Mouse (Mus musculus): ENCODE measurements around the gene Fam205c. TPM values are rescaled to one million over a fixed set of nuclear protein-coding genes. Genes with fewer than 3 reads are reported as not detected.

Fam205c gene
- polyA plus RNA-seq, 1 experiment: not detected

GRCm38 (mm10) chr4:42888806-42889205, 14.8 kb upstream of the Fam205c start:
- H3K4me3 ChIP-seq (ENCODE audit: control insufficient read depth, insufficient read depth, low read length): no peak overlapping the region
- 96% methylated on average over 6 of the region's 6 CpGs for WGBS
- H3K27me3 ChIP-seq (ENCODE audit: control insufficient read depth, insufficient read depth, low read length): no peaks in the 10 kb centered on the region
- no peak overlapping the region for H3K27ac ChIP-seq (ENCODE audit: control insufficient read depth, insufficient read depth, low read length)
- DNase-seq: no peak
- no peak for TF ChIP-seq CTCF (IDR thresholded peaks at IDR 0.05; ENCODE audit: borderline replicate concordance, control insufficient read depth, extremely low read depth, insufficient read depth, low read length, poor library complexity)
- TF ChIP-seq POLR2A (IDR thresholded peaks at IDR 0.05; ENCODE audit: control insufficient read depth, extremely low read depth, insufficient read depth, low read length, poor library complexity): no peak
- no peaks in the 10 kb centered on the region for H3K36me3 ChIP-seq (ENCODE audit: control insufficient read depth, insufficient read depth, low read length)
- no peaks in the 10 kb centered on the region for H3K4me1 ChIP-seq (replicated peaks; ENCODE audit: control insufficient read depth, insufficient read depth, low read length)

- H3K27ac ChIP-seq (ENCODE audit: control insufficient read depth, insufficient read depth, low read length): no peak overlapping the region
- WGBS: 92% methylated on average over 6 of the region's 6 CpGs
- H3K27me3 ChIP-seq (ENCODE audit: control insufficient read depth, insufficient read depth, low read length): no peaks in the 10 kb centered on the region
- no peak for TF ChIP-seq POLR2A (IDR thresholded peaks at IDR 0.05; ENCODE audit: control insufficient read depth, extremely low read depth, insufficient read depth, low read length, poor library complexity)
- no peak for DNase-seq
- no peaks in the 10 kb centered on the region for H3K36me3 ChIP-seq (ENCODE audit: control insufficient read depth, insufficient read depth, low read length)
- H3K4me1 ChIP-seq (replicated peaks; ENCODE audit: control insufficient read depth, insufficient read depth, low read length): no peaks in the 10 kb centered on the region
- no peak overlapping the region for H3K4me3 ChIP-seq (ENCODE audit: control insufficient read depth, insufficient read depth, low read length)
Observed at GRCm38 (mm10) chr4:42886926-42887325, 12.9 kb upstream of the Fam205c start.

- TF ChIP-seq POLR2A (IDR thresholded peaks at IDR 0.05; ENCODE audit: control insufficient read depth, extremely low read depth, insufficient read depth, low read length, poor library complexity): no peak
- no peak for TF ChIP-seq CTCF (IDR thresholded peaks at IDR 0.05; ENCODE audit: borderline replicate concordance, control insufficient read depth, extremely low read depth, insufficient read depth, low read length, poor library complexity)
- H3K4me1 ChIP-seq (replicated peaks; ENCODE audit: control insufficient read depth, insufficient read depth, low read length): no peaks in the 10 kb centered on the region
Observed at GRCm38 (mm10) chr4:42880677-42880948, 6.6 kb upstream of the Fam205c start.

GRCm38 (mm10) chr4:42879829-42880676, 6.0 kb upstream of the Fam205c start:
- H3K36me3 ChIP-seq (ENCODE audit: control insufficient read depth, insufficient read depth, low read length): no peaks in the 10 kb centered on the region
- no peak overlapping the region for H3K4me3 ChIP-seq (ENCODE audit: control insufficient read depth, insufficient read depth, low read length)
- 53% methylated on average over 16 of the region's 16 CpGs for WGBS
- TF ChIP-seq CTCF (IDR thresholded peaks at IDR 0.05; ENCODE audit: borderline replicate concordance, control insufficient read depth, extremely low read depth, insufficient read depth, low read length, poor library complexity): no peak
- DNase-seq: no peak
- no peaks in the 10 kb centered on the region for H3K27me3 ChIP-seq (ENCODE audit: control insufficient read depth, insufficient read depth, low read length)
- no peaks in the 10 kb centered on the region for H3K4me1 ChIP-seq (replicated peaks; ENCODE audit: control insufficient read depth, insufficient read depth, low read length)
- H3K27ac ChIP-seq (ENCODE audit: control insufficient read depth, insufficient read depth, low read length): no peak overlapping the region

More at GRCm38 (mm10) chr4:42880677-42880948, 6.6 kb upstream of the Fam205c start:
- Histone ChIP-seq H3K27me3 (ENCODE audit: control insufficient read depth, insufficient read depth, low read length) (no peaks in the 10 kb centered on the region), H3K36me3 (ENCODE audit: control insufficient read depth, insufficient read depth, low read length) (no peaks in the 10 kb centered on the region), H3K4me3 (ENCODE audit: control insufficient read depth, insufficient read depth, low read length) (no peak overlapping the region), H3K27ac (ENCODE audit: control insufficient read depth, insufficient read depth, low read length) (no peak overlapping the region)
- DNase-seq: no peak
- 7% methylated on average over 1 of the region's 1 CpGs for WGBS

- no peak for DNase-seq
- no peaks in the 10 kb centered on the region for H3K4me1 ChIP-seq (replicated peaks; ENCODE audit: control insufficient read depth, insufficient read depth, low read length)
- WGBS: 85% methylated on average over 2 of the region's 2 CpGs
- H3K4me3 ChIP-seq (ENCODE audit: control insufficient read depth, insufficient read depth, low read length): no peak overlapping the region
- no peaks in the 10 kb centered on the region for H3K27me3 ChIP-seq (ENCODE audit: control insufficient read depth, insufficient read depth, low read length)
- no peak overlapping the region for H3K27ac ChIP-seq (ENCODE audit: control insufficient read depth, insufficient read depth, low read length)
- H3K36me3 ChIP-seq (ENCODE audit: control insufficient read depth, insufficient read depth, low read length): no peaks in the 10 kb centered on the region
- TF ChIP-seq CTCF (IDR thresholded peaks at IDR 0.05; ENCODE audit: borderline replicate concordance, control insufficient read depth, extremely low read depth, insufficient read depth, low read length, poor library complexity): no peak
- no peak for TF ChIP-seq POLR2A (IDR thresholded peaks at IDR 0.05; ENCODE audit: control insufficient read depth, extremely low read depth, insufficient read depth, low read length, poor library complexity)
Observed at GRCm38 (mm10) chr4:42877657-42878056, 3.6 kb upstream of the Fam205c start.

GRCm38 (mm10) chr4:42876586-42877291, 2.7 kb upstream of the Fam205c start:
- WGBS: 47% methylated on average over 5 of the region's 5 CpGs
- Histone ChIP-seq H3K4me1 (replicated peaks; ENCODE audit: control insufficient read depth, insufficient read depth, low read length) (no peaks in the 10 kb centered on the region), H3K27ac (ENCODE audit: control insufficient read depth, insufficient read depth, low read length) (no peak overlapping the region), H3K36me3 (ENCODE audit: control insufficient read depth, insufficient read depth, low read length) (no peaks in the 10 kb centered on the region), H3K4me3 (ENCODE audit: control insufficient read depth, insufficient read depth, low read length) (no peak overlapping the region), H3K27me3 (ENCODE audit: control insufficient read depth, insufficient read depth, low read length) (no peaks in the 10 kb centered on the region)
- TF ChIP-seq CTCF (IDR thresholded peaks at IDR 0.05; ENCODE audit: borderline replicate concordance, control insufficient read depth, extremely low read depth, insufficient read depth, low read length, poor library complexity) (no peak), POLR2A (IDR thresholded peaks at IDR 0.05; ENCODE audit: control insufficient read depth, extremely low read depth, insufficient read depth, low read length, poor library complexity) (no peak)
- peak; percentile 21 for DNase-seq

All from thymus, adult 2 months (tissue).